In genomic region chr14:45648144-45648543, GRCm38 (mm10) we compare ENCODE assay signal across 12 mouse cellular contexts.
"Had no signal": no experiment of that assay in that cellular context is flagged by ENCODE, and none has a peak within 500 bp of the region (broad histone marks: within the 10 kb centered on the region; RNA-seq: fewer than 3 reads in every experiment).

No protein-coding gene starts in this region.

- H3K4me3 ChIP-seq: limb, embryonic 12.5 days; liver, embryonic 13.5 days; lung, embryonic 15.5 days; megakaryocyte, embryonic 14.5 days; stomach, embryonic 15.5 days had no signal

- ATAC-seq: liver, postnatal 0 days; midbrain, embryonic 16.5 days had no signal

- H3K27me3 ChIP-seq: limb, embryonic 12.5 days; liver, embryonic 13.5 days; lung, embryonic 15.5 days; megakaryocyte, embryonic 14.5 days; stomach, embryonic 15.5 days had no signal

- H3K9ac ChIP-seq: limb, embryonic 12.5 days; liver, embryonic 13.5 days; liver, postnatal 0 days; lung, embryonic 15.5 days; stomach, embryonic 15.5 days had no signal

- H3K36me3 ChIP-seq: limb, embryonic 12.5 days; lung, embryonic 15.5 days; stomach, embryonic 15.5 days had no signal

- H3K4me2 ChIP-seq: limb, embryonic 12.5 days; liver, embryonic 13.5 days; lung, embryonic 15.5 days; midbrain, embryonic 11.5 days; stomach, embryonic 15.5 days had no signal

- H3K4me1 ChIP-seq: lung, embryonic 15.5 days had no signal

- H3K27ac ChIP-seq: limb, embryonic 12.5 days; lung, embryonic 15.5 days; macrophage had no signal

- DNase-seq: liver; liver, embryonic 13.5 days; liver, postnatal 0 days; lung, postnatal 14 days; right cerebral cortex, postnatal 14 days had no signal

- H3K9me3 ChIP-seq: limb, embryonic 12.5 days; liver, embryonic 13.5 days; lung, embryonic 15.5 days; megakaryocyte, embryonic 14.5 days; stomach, embryonic 15.5 days had no signal
